25 mouse cellular contexts compared by ENCODE assay signal in genomic region chr9:113459221-113459620, GRCm38 (mm10).
"Had no signal": no experiment of that assay in that cellular context is flagged by ENCODE, and none has a peak within 500 bp of the region (broad histone marks: within the 10 kb centered on the region; RNA-seq: fewer than 3 reads in every experiment).

No protein-coding gene starts in this region.

- H3K9me3 ChIP-seq: kidney, embryonic 15.5 days; limb, embryonic 12.5 days; limb, embryonic 15.5 days; lung, embryonic 15.5 days; midbrain, embryonic 10.5 days; midbrain, embryonic 13.5 days; neural tube, embryonic 15.5 days had no signal

- DNase-seq: kidney, adult 2 months; kidney, postnatal 10 days; kidney, postnatal 36 days; left cerebral cortex, postnatal 4 days; liver, postnatal 0 days; lung, postnatal 10 days; lung, postnatal 36 days; retina, postnatal 1 day; right cerebral cortex, postnatal 4 days; thymus, adult 2 months; thymus, postnatal 14 days; thymus, postnatal 4 days had no signal

- H3K4me1 ChIP-seq: limb, embryonic 15.5 days; lung, embryonic 15.5 days; megakaryocyte, embryonic 14.5 days had no signal

- H3K4me2 ChIP-seq: kidney, embryonic 15.5 days; limb, embryonic 12.5 days; limb, embryonic 15.5 days; liver, embryonic 11.5 days; lung, embryonic 15.5 days; midbrain, embryonic 13.5 days; neural tube, embryonic 15.5 days had no signal

- H3K4me3 ChIP-seq: kidney, embryonic 15.5 days; limb, embryonic 12.5 days; limb, embryonic 15.5 days; lung, embryonic 15.5 days; megakaryocyte, embryonic 14.5 days; midbrain, embryonic 10.5 days; midbrain, embryonic 13.5 days; myocyte; neural tube, embryonic 15.5 days had no signal

- H3K36me3 ChIP-seq: kidney, embryonic 15.5 days; limb, embryonic 12.5 days; limb, embryonic 15.5 days; lung, embryonic 15.5 days; midbrain, embryonic 10.5 days; midbrain, embryonic 13.5 days; neural tube, embryonic 15.5 days had no signal

- ATAC-seq: liver, postnatal 0 days; midbrain, embryonic 13.5 days; midbrain, embryonic 16.5 days had no signal

- H3K27me3 ChIP-seq: kidney, embryonic 15.5 days; limb, embryonic 12.5 days; limb, embryonic 15.5 days; lung, embryonic 15.5 days; megakaryocyte, embryonic 14.5 days; midbrain, embryonic 13.5 days; neural tube, embryonic 15.5 days had no signal

- H3K27ac ChIP-seq: kidney, embryonic 15.5 days; limb, embryonic 12.5 days; limb, embryonic 15.5 days; liver, embryonic 14.5 days; lung, embryonic 15.5 days; midbrain, embryonic 13.5 days; neural tube, embryonic 15.5 days; stomach, postnatal 0 days had no signal

- H3K9ac ChIP-seq: kidney, embryonic 15.5 days; limb, embryonic 12.5 days; limb, embryonic 15.5 days; liver, embryonic 14.5 days; liver, postnatal 0 days; lung, embryonic 15.5 days; midbrain, embryonic 13.5 days; neural tube, embryonic 15.5 days had no signal
